Mouse (Mus musculus): ENCODE results near the gene Ttk.

DNA sequence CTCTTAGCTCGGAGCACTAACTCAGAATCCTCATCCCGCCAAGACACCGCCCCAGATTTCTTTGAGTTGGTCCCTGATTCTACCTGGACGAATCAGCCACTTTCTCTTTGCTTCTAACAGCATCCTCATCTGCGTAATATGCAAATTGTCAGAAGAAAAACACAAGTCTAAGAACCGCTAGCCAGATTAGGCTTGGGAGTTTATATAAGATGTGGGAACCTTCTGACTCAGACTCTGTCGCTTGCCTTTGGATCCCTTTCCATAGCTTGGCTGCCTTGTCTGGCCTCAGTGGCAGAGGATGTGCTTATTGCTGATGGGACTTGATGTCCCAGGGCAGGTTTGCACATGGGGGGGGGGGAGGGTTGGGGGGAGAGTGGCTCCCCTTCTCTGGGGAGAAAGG is 37.6 kb upstream of the Ttk start:
- TF ChIP-seq GATA1 (IDR thresholded peaks at IDR 0.05; ENCODE audit: borderline replicate concordance, low read length) = no peak
- TF ChIP-seq FLI1 (IDR thresholded peaks at IDR 0.05; ENCODE audit: low read length) = no peak
